ENCODE assay signal across 9 mouse cellular contexts in the genomic region with DNA sequence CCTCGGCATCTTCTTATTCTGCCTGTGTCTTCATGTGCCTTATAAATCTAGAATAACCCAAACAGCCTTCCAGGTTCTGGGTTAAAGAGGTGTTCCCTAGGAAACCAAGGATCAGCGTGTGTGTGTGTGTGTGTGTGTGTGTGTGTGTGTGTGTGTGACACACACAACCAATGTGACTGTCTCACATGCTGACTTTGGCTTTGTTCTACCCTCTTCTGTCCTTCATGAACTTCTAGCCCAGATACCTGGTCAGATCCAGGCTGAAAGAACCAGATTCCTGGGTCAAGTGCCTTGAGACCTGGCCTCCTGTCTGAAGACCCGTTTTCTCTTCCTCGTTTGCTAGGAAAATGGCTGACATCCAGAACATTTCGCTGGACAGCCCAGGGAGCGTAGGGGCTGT. TPM values are rescaled to one million over a fixed set of nuclear protein-coding genes. Genes with fewer than 3 reads are reported as not detected.
A peak's percentile ranks its signal among the peaks of the same experiment; 100 is the strongest.
DNase-seq lines count a peak whose midpoint lies in the region; ATAC-seq and TF ChIP-seq lines count a peak whose summit lies in the region.
"Had no signal": no experiment of that assay in that cellular context is flagged by ENCODE, and none has a peak within 500 bp of the region (broad histone marks: within the 10 kb centered on the region; RNA-seq: fewer than 3 reads in every experiment).

TSS of gene Galr3 (plus strand) at position 301 of the 400 bp plus-strand sequence.

- WGBS in spleen, adult 2 months, result 58% methylated on average over 6 of the region's 6 CpGs
- 74% methylated on average over 6 of the region's 6 CpGs for WGBS in limb, embryonic 15.5 days
- 70% methylated on average over 6 of the region's 6 CpGs for WGBS in stomach, embryonic 16.5 days

- H3K27ac ChIP-seq in gastrocnemius, adult 2 months, result peak within 1 kb of the TSS; percentile 35; the same call in 1 of the 2 replicates
- H3K27ac ChIP-seq in spleen, adult 2 months (ENCODE audit: insufficient read depth, low read length), result no peak within 1 kb of the TSS
- H3K27ac ChIP-seq in limb, embryonic 15.5 days, result no peak within 1 kb of the TSS
- peak within 1 kb of the TSS; percentile 41; the same call in 1 of the 2 replicates for H3K27ac ChIP-seq in stomach, embryonic 16.5 days (ENCODE audit: low read length)

- intact Hi-C loops in gastrocnemius, adult 2 months (cut with DNase I), result no loop called here

- no peaks in the 10 kb centered on the region for H3K36me3 ChIP-seq in spleen, adult 2 months (ENCODE audit: control insufficient read depth, insufficient read depth, low read length)
- H3K36me3 ChIP-seq in limb, embryonic 15.5 days, result peaks cover 10% of the 10 kb centered on the region; the same call in 1 of the 2 replicates
- no peaks in the 10 kb centered on the region; the same call in 1 of the 2 replicates for H3K36me3 ChIP-seq in stomach, embryonic 16.5 days (ENCODE audit: control insufficient read depth, insufficient read depth, low read length)

- no peak for TF ChIP-seq POLR2A in spleen, adult 2 months (IDR thresholded peaks at IDR 0.05; ENCODE audit: low read depth, low read length)

- TF ChIP-seq CTCF in gastrocnemius, adult 2 months (IDR thresholded peaks at IDR 0.05), result no peak
- TF ChIP-seq CTCF in spleen, adult 2 months (IDR thresholded peaks at IDR 0.05; ENCODE audit: extremely low read depth, insufficient read depth, insufficient read length, insufficient replicate concordance), result no peak

- no peaks in the 10 kb centered on the region for H3K9me3 ChIP-seq in limb, embryonic 15.5 days
- H3K9me3 ChIP-seq in stomach, embryonic 16.5 days (replicated peaks; ENCODE audit: control insufficient read depth, low read length), result no peaks in the 10 kb centered on the region

- H3K4me2 ChIP-seq in limb, embryonic 15.5 days, result peak within 1 kb of the TSS; percentile 94
- H3K4me2 ChIP-seq in stomach, embryonic 16.5 days (ENCODE audit: low read depth, low read length), result peak within 1 kb of the TSS; percentile 84

- peaks cover 10% of the 10 kb centered on the region for H3K4me1 ChIP-seq in spleen, adult 2 months (ENCODE audit: control insufficient read depth, insufficient read depth, insufficient read length)
- H3K4me1 ChIP-seq in limb, embryonic 15.5 days, result peaks cover 49% of the 10 kb centered on the region
- peaks cover 14% of the 10 kb centered on the region; the same call in 1 of the 2 replicates for H3K4me1 ChIP-seq in stomach, embryonic 16.5 days (ENCODE audit: control insufficient read depth, insufficient read depth, low read length)

- H3K27me3 ChIP-seq in spleen, adult 2 months (ENCODE audit: control insufficient read depth, insufficient read depth, low read length), result peaks cover 14% of the 10 kb centered on the region
- H3K27me3 ChIP-seq in limb, embryonic 15.5 days, result peaks cover 44% of the 10 kb centered on the region
- H3K27me3 ChIP-seq in stomach, embryonic 16.5 days (ENCODE audit: control insufficient read depth, insufficient read depth, low read length), result peaks cover 27% of the 10 kb centered on the region

- ATAC-seq in limb, embryonic 15.5 days (ENCODE audit: insufficient number of reproducible peaks, low FRiP score, low TSS enrichment, low read depth), result no peak
- ATAC-seq in stomach, embryonic 16.5 days (ENCODE audit: insufficient read depth, low FRiP score), result no peak

- H3K4me3 ChIP-seq in gastrocnemius, adult 2 months, result peak within 1 kb of the TSS; percentile 77
- H3K4me3 ChIP-seq in spleen, adult 2 months (ENCODE audit: extremely low read depth, insufficient read depth, insufficient read length), result peak within 1 kb of the TSS; percentile 20; the same call in 1 of the 2 replicates
- H3K4me3 ChIP-seq in limb, embryonic 15.5 days, result peak within 1 kb of the TSS; percentile 53
- peak within 1 kb of the TSS; percentile 56 for H3K4me3 ChIP-seq in stomach, embryonic 16.5 days (replicated peaks; ENCODE audit: low read length)

- H3K9ac ChIP-seq in limb, embryonic 15.5 days, result peak within 1 kb of the TSS; percentile 46
- H3K9ac ChIP-seq in stomach, embryonic 16.5 days (ENCODE audit: low read length), result peak within 1 kb of the TSS; percentile 67

- DNase-seq in gastrocnemius, adult 2 months, result no peak
- no peak for DNase-seq in gastrocnemius, postnatal 10 days
- no peak for DNase-seq in spleen, adult 2 months (ENCODE audit: low read depth in 1 of 2, low spot score in 2 of 2)
- DNase-seq in spleen, adult 12 weeks (ENCODE audit: low spot score), result no peak
- no peak for DNase-seq in urinary bladder, postnatal 14 days (ENCODE audit: low spot score)
- no peak for DNase-seq in spleen, adult 18-20 months
- DNase-seq: right cerebral cortex, postnatal 25 days had no signal

RNA-seq across cellular contexts. Expression of gene Galr3, which starts in this region (rescaled TPM):
- not detected for total RNA-seq in gastrocnemius, adult 2 months (2021)
- under 1 TPM; 0.25 to 0.35 TPM for total RNA-seq in gastrocnemius, postnatal 10 days (2021)
- 0.39 and 1.0 TPM in 2 replicates for polyA plus RNA-seq in spleen, adult 2 months (2012; rRNA removed)
- 0.13 TPM in 1 of 2 replicates, not detected in the other for polyA plus RNA-seq in limb, embryonic 15.5 days (2015; fragmentation: Nextera tagmentation; extraction: Ambion mirVana)
- polyA plus RNA-seq in stomach, embryonic 16.5 days (2015; fragmentation: Nextera tagmentation; extraction: Ambion mirVana), result 0.26 and 0.43 TPM in 2 replicates

Comparison
In these comparisons a context has a peak if more than half of its experiments do, and no peak if none do; other contexts are left out.
1. H3K27ac ChIP-seq: peak in gastrocnemius, adult 2 months (single experiment) and stomach, embryonic 16.5 days (single experiment); none in spleen, adult 2 months (single experiment) and limb, embryonic 15.5 days (single experiment).
2. H3K4me3 ChIP-seq: peak in every context shown above with its lines; median percentile 77 in gastrocnemius, adult 2 months; 56 in stomach, embryonic 16.5 days; 53 in limb, embryonic 15.5 days; 20 in spleen, adult 2 months.